Mouse (Mus musculus) retina, adult 2 months (tissue): ENCODE measurements around the gene Itgb4.
A peak's percentile ranks its signal among the peaks of the same experiment; 100 is the strongest.

ENCODE experiments used
- DNase-seq: peaks from one replicate; pipeline ENCODE4 v3.0.0-alpha.2; 2012; ENCODE audit warnings: low read depth, low spot score

Itgb4 gene

GRCm38 (mm10) chr11:115974309-115975082 lies at the start of gene Itgb4:
TSS of gene Itgb4 (plus strand) at chr11:115974709.
- DNase-seq: no peak

- DNase-seq: no peak
Measured at GRCm38 (mm10) chr11:115929031-115929430, 45.5 kb upstream of the Itgb4 start.

DNA sequence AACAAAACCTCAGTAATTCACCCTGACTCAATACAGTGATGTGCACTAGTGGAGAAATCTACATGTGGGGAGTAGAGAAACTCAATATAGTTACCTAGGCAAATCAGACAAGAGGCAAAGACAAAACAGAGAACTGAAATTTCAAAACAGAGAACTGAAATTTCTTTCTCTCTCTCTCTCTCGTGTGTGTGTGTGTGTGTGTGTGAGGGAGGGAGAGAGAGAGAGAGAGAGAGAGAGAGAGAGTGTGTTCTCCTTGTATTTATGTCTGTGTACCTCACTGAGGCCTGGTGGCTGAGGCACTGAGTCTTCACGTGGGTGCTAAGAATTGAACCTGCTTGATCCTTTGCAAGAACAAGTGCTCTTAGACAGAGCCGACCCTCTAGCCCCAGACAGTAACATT lies 44.7 kb upstream of the Itgb4 start:
- no peak for DNase-seq

GRCm38 (mm10) chr11:115931235-115931634 lies 43.3 kb upstream of the Itgb4 start:
- DNase-seq: no peak

DNA sequence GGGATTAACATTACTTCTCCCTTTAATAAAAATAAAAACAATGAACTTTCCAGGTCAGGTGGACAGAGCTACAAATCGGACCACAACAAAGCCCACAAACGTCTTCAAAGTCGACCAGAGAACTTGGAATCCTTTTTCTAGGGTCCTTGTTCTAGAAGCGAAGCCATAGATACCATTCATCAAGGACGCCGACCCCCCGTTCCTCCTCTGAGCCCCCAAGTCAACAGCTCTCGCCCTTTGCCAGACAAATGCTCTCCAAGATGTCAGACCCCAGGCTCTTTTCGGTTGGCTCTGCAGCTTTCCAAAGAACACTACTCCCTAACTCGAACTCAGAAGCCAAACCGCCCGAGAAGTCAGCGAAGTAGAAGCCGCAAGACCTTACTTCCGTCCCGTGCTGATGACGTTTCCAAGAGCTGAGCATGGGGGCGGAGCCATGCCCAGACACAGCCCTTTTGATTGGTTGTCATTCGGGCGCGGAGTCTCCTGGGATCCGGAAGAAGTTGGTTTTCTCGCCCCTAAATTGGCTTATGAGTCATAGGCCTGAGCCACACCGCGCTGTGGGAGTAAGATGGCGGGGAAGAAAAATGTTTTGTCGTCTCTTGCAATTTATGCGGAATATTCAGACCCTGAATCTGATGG lies 41.3 kb upstream of the Itgb4 start, which contains the start of the genes Sap30bp and Recql5:
Gene Sap30bp (plus strand): TSS at position 175 of the 639 bp plus-strand sequence.
Gene Recql5 (minus strand): TSS at position 370 of the 639 bp plus-strand sequence.
- peak; percentile 99 for DNase-seq

DNA sequence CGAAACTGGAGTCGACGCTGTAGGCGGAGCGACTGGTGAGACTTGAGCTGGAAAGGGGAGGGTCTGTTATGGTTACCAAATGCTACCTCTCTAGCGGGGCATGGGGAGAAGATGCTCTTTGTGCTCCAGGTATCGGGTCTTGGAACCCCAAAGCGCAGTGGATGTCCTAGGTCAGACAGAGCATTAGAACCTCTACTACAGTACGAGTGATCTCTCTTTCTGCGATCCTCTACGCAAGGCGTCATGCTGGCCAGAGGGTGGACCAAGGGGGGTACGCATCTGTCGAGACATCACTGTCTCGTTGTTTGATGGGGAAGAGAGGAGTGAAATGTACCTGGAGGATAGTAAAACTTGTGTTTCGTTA lies 40.8 kb upstream of the Itgb4 start:
- DNase-seq: no peak

DNA sequence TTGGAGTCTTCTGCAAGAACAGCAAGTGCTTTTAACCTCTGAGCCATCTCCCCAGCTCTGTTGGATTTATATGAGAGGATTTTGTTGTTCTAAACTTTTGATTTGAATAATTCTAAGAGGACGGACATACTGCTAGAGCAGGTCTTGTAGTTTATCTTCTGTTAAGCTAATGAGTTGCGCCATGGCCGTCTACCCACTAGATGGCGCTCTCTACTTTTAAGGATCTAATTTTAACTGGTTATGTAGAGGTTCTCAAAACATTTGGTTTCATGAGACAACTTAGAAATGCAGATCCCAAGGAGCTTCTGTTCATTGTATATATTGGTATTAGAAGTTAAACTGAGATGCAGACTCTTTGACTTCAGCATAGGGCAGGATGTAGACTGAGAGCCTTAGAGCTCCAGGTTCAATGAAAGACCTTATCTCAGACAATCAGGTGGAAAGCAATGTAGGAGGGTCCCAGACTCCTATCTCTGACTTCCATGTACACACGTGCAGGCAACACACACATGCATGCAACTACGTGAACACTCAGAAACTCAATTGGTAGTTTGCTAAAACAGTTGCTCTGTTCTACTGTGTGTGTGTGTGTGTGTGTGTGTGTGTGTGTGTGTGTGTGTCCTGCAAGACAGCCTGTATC lies 34.7 kb upstream of the Itgb4 start:
- peak; percentile 23 for DNase-seq

DNA sequence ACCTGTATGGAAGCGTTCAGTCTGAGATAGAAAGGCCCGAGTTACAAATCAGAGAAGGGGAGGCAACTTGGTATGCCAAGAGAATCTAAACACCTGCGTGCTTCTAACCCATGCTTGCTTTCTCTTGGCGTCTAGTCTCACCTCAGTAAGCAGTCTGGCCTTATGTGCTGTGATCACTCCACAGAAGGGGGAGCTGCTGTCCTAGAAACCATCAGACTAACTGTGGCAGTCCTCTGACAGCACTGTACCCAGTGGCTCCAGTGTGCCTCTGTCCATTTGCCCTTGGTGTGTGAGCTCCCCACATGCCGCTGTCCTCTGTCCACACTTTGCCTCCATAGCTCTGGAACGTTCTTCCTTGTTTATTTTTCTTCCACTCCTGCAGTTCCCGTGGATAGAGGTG lies 32.5 kb upstream of the Itgb4 start:
- no peak for DNase-seq

DNA sequence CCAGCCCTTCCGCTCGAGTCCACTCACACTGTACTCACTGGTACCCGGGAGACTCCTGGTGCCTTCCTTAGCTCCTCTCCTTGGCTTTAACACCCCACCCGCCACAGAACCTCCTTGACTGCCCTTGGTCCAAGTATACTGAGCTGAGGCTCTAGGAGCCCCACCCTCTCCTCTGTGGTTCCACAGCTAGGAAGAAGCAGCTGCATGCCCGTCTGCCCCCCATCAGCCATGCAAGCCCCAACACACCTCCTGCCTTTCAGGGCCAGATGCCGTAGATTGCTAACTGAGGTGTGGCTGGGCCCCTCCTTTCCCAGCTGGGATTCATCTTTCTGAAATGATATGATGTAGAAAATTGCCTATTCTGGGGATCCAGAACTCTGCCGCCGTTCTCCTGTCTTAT lies 29.3 kb upstream of the Itgb4 start:
- DNase-seq: no peak

GRCm38 (mm10) chr11:115946221-115946828 lies 28.2 kb upstream of the Itgb4 start:
- no peak for DNase-seq

DNA sequence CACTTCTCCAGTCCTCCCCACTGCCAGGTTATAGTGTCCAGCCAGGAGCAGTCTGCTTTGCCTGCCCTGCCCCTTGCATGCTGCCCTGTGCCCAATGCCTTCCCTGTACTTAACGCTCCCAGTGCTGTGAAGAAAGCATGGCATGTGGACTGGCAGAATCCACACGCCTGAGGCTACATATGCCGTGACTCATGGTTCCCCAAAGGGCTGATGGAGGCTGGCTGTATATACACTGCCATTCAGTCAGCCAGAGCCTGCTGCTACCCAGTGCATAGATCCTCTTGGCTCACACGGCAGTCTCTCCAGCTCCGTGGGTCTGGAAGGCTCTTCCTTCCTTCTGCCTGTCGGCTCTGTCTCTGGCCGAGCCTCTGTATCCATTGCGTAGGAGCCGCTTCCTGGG lies 26.2 kb upstream of the Itgb4 start:
- DNase-seq: no peak

DNA sequence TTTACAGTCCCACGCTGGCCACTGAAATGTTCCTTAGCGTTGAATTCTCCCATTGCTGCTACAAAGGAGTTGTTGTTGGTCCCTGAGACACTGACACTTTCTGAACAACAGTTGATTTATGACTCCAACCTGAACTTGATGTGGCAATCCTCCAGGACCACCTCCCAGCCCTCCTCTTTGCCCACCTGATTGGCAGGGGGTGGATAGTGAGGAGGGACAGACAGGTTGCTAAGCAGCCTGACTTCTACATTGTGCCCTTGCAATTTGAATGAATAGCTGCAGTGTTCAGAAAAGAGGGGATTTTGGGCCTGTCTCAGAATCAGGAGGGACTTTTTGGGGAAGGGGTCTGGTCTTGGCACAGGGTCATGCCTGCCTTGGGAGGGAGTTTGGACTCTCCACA lies 23.8 kb upstream of the Itgb4 start:
- no peak for DNase-seq

DNA sequence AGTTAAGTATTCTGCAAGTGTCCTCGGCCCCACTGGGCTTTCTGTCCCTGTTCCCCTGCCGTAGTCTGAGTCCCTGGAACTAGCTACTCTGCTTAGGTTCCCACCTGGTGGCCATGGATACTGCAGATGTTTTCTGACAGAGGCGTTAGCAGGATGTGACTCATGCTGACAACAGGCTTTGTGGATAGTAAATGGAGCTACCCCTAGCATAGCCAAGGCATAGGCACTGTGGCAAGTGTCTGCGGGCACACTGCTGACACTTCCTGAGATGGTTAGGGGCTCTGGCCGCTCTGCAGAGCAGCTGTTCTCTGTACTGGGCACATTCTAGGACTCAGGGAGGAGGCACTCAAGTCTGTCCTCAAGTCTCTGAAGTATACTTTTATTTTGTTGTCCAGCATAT lies 19.8 kb upstream of the Itgb4 start:
- DNase-seq: no peak

DNA sequence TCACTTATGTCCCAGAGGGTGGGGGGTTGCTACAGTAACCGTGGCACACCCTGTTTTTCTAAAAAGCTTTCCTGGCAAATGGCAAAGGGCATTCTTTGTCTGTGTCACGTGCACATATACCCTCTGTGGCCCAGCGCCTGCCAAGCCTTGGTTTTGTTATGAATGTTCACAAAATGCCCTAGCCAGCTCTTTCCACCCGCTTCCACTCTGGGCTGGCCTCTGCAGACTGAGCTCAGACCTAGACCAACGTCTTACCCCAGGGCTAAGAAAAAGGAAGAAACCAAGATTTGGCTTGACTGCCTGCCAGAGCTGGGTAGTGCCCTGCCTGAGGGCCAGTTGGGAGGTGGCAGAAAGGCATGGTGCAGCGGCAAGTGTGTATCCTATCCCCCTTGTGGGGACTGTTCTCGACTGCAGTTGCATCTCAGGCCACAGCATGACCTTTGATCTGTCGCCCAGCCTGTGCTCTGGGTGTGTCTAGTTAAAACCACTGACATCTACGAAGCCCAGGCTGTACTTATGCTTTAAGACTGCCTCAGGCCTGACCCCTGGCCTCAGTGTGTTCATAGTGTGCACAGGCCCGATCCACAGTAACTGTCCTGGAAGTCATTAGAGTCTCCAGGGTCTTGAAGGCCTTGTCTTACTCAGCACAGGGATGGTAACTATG lies 19.2 kb upstream of the Itgb4 start:
- no peak for DNase-seq

- DNase-seq: no peak
Measured at GRCm38 (mm10) chr11:115956453-115956852, 18.1 kb upstream of the Itgb4 start.

GRCm38 (mm10) chr11:115957971-115958370 lies 16.5 kb upstream of the Itgb4 start:
- no peak for DNase-seq

- no peak for DNase-seq
Measured at GRCm38 (mm10) chr11:115959018-115959417, 15.5 kb upstream of the Itgb4 start.

DNA sequence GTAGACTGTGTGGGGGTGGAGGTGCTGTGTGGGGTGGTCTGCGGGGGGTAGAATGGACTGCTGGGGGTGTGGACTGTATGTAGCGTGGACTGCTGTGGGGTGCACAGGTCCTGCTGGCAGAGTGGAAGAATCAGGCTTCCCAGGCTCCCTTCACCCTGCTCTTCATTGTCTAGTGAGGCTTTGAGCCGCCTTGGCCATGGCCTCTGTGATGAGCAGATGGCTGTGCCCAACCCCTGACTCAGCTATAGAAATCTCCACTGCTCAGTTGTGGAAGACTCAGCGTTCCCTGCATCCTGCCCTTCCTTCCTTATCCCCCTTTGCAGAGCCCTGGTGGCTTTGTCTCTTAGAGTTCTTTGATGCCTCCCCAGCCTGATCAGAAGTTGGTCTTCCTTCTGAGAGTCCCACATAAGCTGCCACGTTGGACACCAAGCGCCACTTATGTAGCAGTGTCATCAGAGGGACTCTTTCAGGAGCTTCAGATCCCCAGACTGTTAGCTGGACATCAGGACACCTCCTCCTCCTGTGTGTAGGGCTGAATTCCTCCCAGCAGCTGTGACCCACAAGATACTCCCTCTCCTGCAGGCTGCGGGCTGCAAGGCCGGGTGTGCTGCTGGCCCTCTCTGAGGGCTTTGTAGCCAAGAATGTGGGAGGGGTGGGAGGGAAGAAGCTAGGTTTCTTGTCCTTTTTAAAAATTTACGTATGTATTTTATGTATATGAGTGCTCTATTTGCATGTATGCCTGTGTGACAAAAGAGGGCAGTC lies 11.7 kb upstream of the Itgb4 start:
- no peak for DNase-seq

GRCm38 (mm10) chr11:115964977-115965604 lies 9.4 kb upstream of the Itgb4 start:
- DNase-seq: no peak

DNA sequence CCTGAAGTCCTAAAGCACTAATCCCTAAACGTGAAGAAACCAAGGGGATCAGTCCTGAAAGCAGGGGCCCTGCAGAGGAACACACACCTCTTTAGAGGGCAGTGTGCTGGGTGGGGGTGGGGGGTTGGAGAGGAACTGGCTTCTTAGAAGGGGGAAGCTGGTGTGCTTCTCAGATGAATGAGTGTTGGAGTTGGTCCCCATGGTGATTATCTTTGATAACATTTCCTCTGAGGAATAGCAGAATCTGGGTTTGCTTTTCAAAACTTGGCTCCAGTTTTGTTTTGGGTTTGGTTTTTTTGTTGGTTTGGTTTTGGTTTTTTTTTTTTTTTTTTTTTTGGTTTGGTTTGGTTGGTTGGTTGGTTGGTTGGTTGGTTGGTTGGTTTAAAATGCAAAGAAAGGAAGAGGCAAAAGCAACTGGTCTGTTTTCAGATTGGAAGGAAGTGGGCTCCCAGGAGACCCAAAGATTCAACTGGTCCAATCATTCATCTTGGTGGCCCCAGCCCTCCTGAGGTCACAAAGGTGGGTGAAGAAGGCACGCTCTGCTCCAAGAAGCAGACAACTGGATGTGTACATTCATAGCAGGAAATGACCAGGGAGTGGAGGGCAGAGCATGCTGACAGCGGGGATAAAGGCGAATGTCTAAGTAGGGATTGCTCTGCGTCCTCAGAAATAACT lies 5.6 kb upstream of the Itgb4 start:
- no peak for DNase-seq
